Mouse (Mus musculus): ENCODE measurements around the gene Gm9745. TPM values are rescaled to one million over a fixed set of nuclear protein-coding genes. Genes with fewer than 3 reads are reported as not detected.
"Not testable (repeated sequence)": the region's sequence is repeated elsewhere in the genome, so short reads cannot be mapped to it uniquely, and the experiment has no call there.

Gene Gm9745
- polyA plus RNA-seq, 1 experiment from 2014 or later, result not detected

DNA sequence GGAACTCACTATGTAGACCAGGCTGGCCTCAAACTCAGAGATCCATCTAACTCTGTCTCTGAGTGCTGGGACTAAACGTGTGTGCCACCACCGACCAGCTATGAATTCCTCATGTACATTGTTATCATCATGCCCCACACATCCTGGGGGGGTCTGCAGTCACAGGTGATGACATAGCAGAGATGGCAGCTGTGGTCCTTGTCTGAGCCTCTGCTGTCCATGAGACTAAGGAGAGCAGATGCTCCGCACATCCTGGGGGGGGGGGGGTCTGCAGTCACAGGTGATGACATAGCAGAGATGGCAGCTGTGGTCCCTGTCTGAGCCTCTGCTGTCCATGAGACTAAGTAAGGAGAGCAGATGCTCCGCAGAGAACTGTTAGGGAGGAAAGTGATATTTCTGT lies 6.9 kb downstream of the Gm9745 start:
- H3K4me3 ChIP-seq (ENCODE audit: low read depth, low read length); H3K9ac ChIP-seq (replicated peaks; ENCODE audit: low read depth, low read length); H3K36me3 ChIP-seq (ENCODE audit: control insufficient read depth, insufficient read depth, low read length); H3K4me2 ChIP-seq (ENCODE audit: low read depth, low read length); H3K27me3 ChIP-seq (ENCODE audit: control insufficient read depth, insufficient read depth, low read length); ATAC-seq (ENCODE audit: low read depth); H3K4me1 ChIP-seq (ENCODE audit: control insufficient read depth, insufficient read depth, low read length); H3K9me3 ChIP-seq (ENCODE audit: control insufficient read depth, low read length); H3K27ac ChIP-seq (ENCODE audit: low read depth, low read length): not testable (repeated sequence)
- 90% methylated on average over 4 of the region's 4 CpGs for WGBS

- 79% methylated on average over 6 of the region's 6 CpGs for WGBS
- not testable (repeated sequence) for H3K4me3 ChIP-seq (ENCODE audit: low read depth, low read length); ATAC-seq (ENCODE audit: low read depth); H3K27ac ChIP-seq (ENCODE audit: low read depth, low read length); H3K4me1 ChIP-seq (ENCODE audit: control insufficient read depth, insufficient read depth, low read length); H3K36me3 ChIP-seq (ENCODE audit: control insufficient read depth, insufficient read depth, low read length); H3K27me3 ChIP-seq (ENCODE audit: control insufficient read depth, insufficient read depth, low read length); H3K4me2 ChIP-seq (ENCODE audit: low read depth, low read length); H3K9ac ChIP-seq (replicated peaks; ENCODE audit: low read depth, low read length); H3K9me3 ChIP-seq (ENCODE audit: control insufficient read depth, low read length)
Measured at GRCm38 (mm10) chr13:8937611-8938140, 10.4 kb downstream of the Gm9745 start.

DNA sequence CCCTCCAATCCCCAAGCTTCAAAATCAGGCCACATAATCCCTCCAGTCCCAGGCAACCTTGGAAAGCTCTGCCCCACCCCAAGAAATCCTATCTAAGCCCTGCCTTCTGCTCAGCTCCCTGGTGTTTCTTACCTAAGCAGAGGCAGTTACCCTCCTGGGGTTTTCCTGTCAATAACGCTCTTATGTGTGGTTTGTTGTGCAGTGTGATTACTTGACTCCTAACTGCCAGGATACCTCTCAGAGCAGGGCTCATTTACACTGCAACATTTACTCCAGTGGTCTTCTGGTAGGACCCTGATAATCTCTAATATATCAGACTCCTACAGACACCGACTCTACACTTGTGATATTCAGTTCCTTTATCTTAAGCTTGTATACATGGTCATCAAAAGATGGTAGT lies 14.5 kb downstream of the Gm9745 start:
- Histone ChIP-seq H3K9ac (replicated peaks; ENCODE audit: low read depth, low read length) (no peak overlapping the region), H3K27ac (ENCODE audit: low read depth, low read length) (no peak overlapping the region), H3K4me2 (ENCODE audit: low read depth, low read length) (no peak overlapping the region), H3K27me3 (ENCODE audit: control insufficient read depth, insufficient read depth, low read length) (no peaks in the 10 kb centered on the region), H3K4me1 (ENCODE audit: control insufficient read depth, insufficient read depth, low read length) (no peaks in the 10 kb centered on the region), H3K36me3 (ENCODE audit: control insufficient read depth, insufficient read depth, low read length) (no peaks in the 10 kb centered on the region), H3K9me3 (ENCODE audit: control insufficient read depth, low read length) (no peaks in the 10 kb centered on the region), H3K4me3 (ENCODE audit: low read depth, low read length) (no peak overlapping the region)
- no peak for ATAC-seq (ENCODE audit: low read depth)
- WGBS, result 64% methylated on average over 2 of the region's 2 CpGs

DNA sequence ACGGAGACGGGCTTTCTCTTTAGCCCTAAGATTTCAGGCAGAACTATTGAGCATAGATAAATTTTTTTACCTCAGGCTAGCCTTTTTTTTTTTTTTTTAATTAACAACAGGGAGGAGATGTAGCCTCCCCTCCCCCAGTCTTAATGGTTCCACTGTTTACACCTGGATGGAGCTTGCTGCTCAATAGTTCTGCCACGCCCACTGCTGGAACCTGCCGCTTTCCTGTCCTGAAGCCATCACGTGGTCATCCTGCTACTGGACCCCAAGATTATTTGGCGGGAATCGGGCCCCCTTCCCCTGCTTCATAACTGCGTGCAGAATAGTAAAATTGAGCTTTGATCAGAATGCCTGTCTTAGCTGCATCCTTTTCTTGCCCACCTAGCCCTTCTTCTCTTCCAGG lies 34.1 kb downstream of the Gm9745 start:
- 94% methylated on average over 8 of the region's 8 CpGs for WGBS
- not testable (repeated sequence) for H3K4me2 ChIP-seq (ENCODE audit: low read depth, low read length); ATAC-seq (ENCODE audit: low read depth); H3K9ac ChIP-seq (replicated peaks; ENCODE audit: low read depth, low read length); H3K36me3 ChIP-seq (ENCODE audit: control insufficient read depth, insufficient read depth, low read length); H3K4me3 ChIP-seq (ENCODE audit: low read depth, low read length); H3K4me1 ChIP-seq (ENCODE audit: control insufficient read depth, insufficient read depth, low read length); H3K27me3 ChIP-seq (ENCODE audit: control insufficient read depth, insufficient read depth, low read length); H3K27ac ChIP-seq (ENCODE audit: low read depth, low read length); H3K9me3 ChIP-seq (ENCODE audit: control insufficient read depth, low read length)

DNA sequence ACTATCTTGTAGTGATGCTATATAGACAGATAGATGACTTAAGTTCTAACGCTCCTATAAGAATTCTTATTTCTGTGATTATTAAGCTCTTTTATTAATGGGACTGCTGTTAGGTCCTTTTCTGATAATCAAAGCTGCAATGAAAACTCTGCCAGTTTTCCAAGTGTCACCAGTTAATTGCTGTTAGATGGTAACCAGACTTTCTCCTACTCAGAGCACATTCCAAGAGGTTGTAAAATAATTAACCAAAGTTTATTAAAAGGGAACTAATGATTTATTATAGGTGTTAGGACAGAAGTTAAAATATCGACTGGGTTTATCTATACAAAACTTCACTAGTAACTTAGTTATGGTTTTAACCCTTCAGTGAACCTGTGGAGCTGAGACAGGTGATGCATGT lies 42.0 kb downstream of the Gm9745 start:
- H3K36me3 ChIP-seq (ENCODE audit: control insufficient read depth, insufficient read depth, low read length); H3K9ac ChIP-seq (replicated peaks; ENCODE audit: low read depth, low read length); H3K4me1 ChIP-seq (ENCODE audit: control insufficient read depth, insufficient read depth, low read length); H3K4me2 ChIP-seq (ENCODE audit: low read depth, low read length); ATAC-seq (ENCODE audit: low read depth); H3K27me3 ChIP-seq (ENCODE audit: control insufficient read depth, insufficient read depth, low read length); H3K27ac ChIP-seq (ENCODE audit: low read depth, low read length); H3K4me3 ChIP-seq (ENCODE audit: low read depth, low read length); H3K9me3 ChIP-seq (ENCODE audit: control insufficient read depth, low read length): not testable (repeated sequence)
- 90% methylated on average over 2 of the region's 2 CpGs for WGBS

Small RNA genes within 50 kb of the gene (microRNA-seq; reads per million reads assigned to microRNA genes)
- not detected for gene Gm22750

Other genes starting within 250 kb of the Gm9745 start
- gene Wdr37, start 76.3 kb downstream of the Gm9745 start, polyA plus RNA-seq (2014; fragmentation: Nextera tagmentation; extraction: Ambion mirVana), result 70.8 and 75.0 TPM in 2 replicates
- 99.5 and 102 TPM in 2 replicates for gene Idi1, start 62.7 kb downstream of the Gm9745 start, polyA plus RNA-seq (2014; fragmentation: Nextera tagmentation; extraction: Ambion mirVana)
- 0.15 TPM in 1 of 2 replicates, not detected in the other for gene Idi2, start 4.6 kb upstream of the Gm9745 start, polyA plus RNA-seq (2014; fragmentation: Nextera tagmentation; extraction: Ambion mirVana)
- 65.0 and 70.9 TPM in 2 replicates for gene Gtpbp4, start 47.9 kb upstream of the Gm9745 start, polyA plus RNA-seq (2014; fragmentation: Nextera tagmentation; extraction: Ambion mirVana)
- gene Larp4b, start 145.7 kb upstream of the Gm9745 start, polyA plus RNA-seq (2014; fragmentation: Nextera tagmentation; extraction: Ambion mirVana), result 45.2 and 52.7 TPM in 2 replicates